Mouse (Mus musculus): Measurements from ENCODE around the gene Gm28043.

Gm28043 gene

DNA sequence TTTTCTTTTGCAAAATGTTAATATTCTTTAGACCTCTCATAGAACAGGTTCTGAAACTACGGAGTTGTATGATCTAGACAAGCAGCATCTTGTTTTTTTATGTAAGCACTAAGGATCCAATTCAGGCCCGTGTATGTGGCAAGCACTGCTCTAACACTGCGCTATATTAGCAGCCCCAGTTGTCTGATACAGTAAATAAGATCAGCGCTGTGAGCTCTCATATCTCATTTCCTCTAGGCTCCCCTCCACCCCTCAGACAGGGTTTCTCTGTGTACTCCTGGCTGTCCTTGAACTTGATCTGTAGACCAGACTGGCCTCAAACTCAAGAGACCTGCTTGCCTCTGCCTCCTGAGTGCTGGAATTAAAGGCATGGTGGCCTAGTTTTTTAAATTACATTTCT lies 54.4 kb downstream of the Gm28043 start:
- in situ Hi-C loops (cut with MboI; ENCODE audit: low pct_unique_long_range_greater_than_20kb in 1 of 2, low sequenced_read_pairs in 2 of 2, unreplicated experiment in 1 of 2): no loop called here

DNA sequence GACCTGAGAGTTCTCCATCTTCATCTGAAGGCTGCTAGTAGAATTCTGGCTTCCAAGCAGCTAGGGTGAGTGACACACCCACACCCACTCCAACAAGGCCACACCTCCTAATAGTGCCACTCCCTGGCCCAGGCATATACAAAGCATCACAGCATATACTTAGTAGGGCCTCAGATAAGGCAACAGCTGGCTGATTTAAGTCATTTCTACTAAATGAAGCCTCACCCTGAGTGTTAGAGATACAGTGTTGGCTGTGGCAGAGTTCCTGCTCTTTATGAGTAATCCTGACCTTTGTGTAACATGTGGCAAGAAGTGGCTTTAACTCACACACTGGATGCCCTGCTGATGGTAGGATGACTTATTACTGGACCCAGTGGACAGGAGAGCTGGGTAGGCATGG lies 55.3 kb downstream of the Gm28043 start:
- in situ Hi-C loops (cut with MboI; ENCODE audit: low pct_unique_long_range_greater_than_20kb in 1 of 2, low sequenced_read_pairs in 2 of 2, unreplicated experiment in 1 of 2): no loop called here

DNA sequence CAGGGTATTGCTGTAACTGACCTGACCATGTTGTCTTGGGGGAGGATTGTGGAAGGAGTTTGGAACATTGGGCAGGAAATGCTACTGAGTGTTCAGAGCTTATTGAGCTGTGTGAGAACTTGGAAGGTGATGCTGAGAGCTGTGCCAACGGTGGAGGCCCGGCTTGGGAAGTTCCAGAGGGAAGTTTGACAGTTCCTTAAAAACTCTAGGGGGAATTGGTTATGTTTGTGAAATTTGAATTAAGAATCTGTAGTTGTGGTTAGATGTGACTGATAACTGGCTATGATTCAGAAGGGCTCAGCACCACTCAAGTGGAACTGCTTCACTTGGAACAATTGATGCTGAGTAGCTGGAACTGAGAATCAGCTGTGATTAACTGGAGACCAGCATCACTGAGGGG lies 56.3 kb downstream of the Gm28043 start:
- in situ Hi-C loops (cut with MboI; ENCODE audit: low pct_unique_long_range_greater_than_20kb in 1 of 2, low sequenced_read_pairs in 2 of 2, unreplicated experiment in 1 of 2): no loop called here

GRCm38 (mm10) chr17:29673325-29673724 lies 58.6 kb downstream of the Gm28043 start:
- in situ Hi-C loops (cut with MboI; ENCODE audit: low pct_unique_long_range_greater_than_20kb in 1 of 2, low sequenced_read_pairs in 2 of 2, unreplicated experiment in 1 of 2): no loop called here

DNA sequence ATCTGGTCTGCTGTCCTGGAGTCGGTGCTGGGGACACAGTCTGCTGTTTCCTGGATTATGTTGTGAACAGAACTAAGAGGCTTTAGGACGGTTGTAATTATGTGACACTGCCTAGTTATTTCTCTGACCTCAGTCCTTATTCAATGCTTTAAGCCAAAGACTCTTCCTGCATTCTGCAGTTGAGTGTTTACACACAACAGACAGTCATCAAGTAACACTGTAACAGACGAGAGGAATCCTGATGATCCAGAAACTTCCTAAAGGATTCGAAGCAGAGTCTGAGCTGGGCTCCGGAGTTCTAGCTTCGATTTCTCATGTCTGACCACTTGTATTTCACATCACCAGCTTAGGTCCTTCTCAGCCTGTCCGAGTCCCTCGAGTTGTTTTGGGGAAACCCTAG lies 63.9 kb downstream of the Gm28043 start:
- in situ Hi-C loops (cut with MboI; ENCODE audit: low pct_unique_long_range_greater_than_20kb in 1 of 2, low sequenced_read_pairs in 2 of 2, unreplicated experiment in 1 of 2): no loop called here

DNA sequence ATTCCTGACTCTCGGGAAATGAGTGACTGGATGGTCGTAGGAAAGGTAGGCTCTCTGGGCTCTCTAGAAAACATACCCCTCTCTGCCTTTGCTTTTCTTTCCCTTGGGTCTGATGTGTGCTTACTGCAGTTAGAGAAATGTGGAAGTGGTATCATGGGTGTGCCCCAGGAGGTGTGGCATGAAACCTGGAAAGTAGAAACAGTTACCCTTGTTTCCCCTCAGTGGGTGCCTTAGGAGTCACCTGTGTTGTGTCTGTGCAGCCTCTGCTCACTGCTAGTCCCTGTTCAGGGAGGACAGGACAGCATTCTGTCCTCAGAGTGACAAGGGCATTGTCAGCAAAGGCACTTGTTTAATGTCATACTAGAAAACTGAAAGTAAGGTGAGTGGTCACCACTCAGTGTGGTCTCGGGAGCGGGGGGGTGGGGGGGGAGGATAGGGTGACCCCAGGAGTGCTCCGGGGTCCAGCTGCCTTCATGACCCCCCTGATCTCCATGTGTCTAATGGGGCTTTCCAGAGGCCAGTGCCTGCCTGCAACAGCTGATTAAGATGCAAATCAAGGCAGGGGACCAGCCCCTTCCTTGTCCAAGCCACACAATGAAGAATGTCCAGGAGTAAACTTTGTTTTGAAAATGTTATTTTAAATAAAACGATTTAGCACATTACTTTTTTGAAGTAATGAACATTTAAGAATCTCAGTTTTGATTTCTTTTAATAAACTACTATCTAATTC lies 64.5 kb downstream of the Gm28043 start:
- in situ Hi-C loops (cut with MboI; ENCODE audit: low pct_unique_long_range_greater_than_20kb in 1 of 2, low sequenced_read_pairs in 2 of 2, unreplicated experiment in 1 of 2): no loop called here

GRCm38 (mm10) chr17:29680174-29680573 lies 65.5 kb downstream of the Gm28043 start:
- in situ Hi-C loops (cut with MboI; ENCODE audit: low pct_unique_long_range_greater_than_20kb in 1 of 2, low sequenced_read_pairs in 2 of 2, unreplicated experiment in 1 of 2): no loop called here

- in situ Hi-C loops (cut with MboI; ENCODE audit: low pct_unique_long_range_greater_than_20kb in 1 of 2, low sequenced_read_pairs in 2 of 2, unreplicated experiment in 1 of 2): no loop called here
These were observed 66.2 kb downstream of the Gm28043 start for GRCm38 (mm10) chr17:29680921-29681320.

GRCm38 (mm10) chr17:29681669-29682068 lies 67.0 kb downstream of the Gm28043 start:
- in situ Hi-C loops (cut with MboI; ENCODE audit: low pct_unique_long_range_greater_than_20kb in 1 of 2, low sequenced_read_pairs in 2 of 2, unreplicated experiment in 1 of 2): no loop called here

DNA sequence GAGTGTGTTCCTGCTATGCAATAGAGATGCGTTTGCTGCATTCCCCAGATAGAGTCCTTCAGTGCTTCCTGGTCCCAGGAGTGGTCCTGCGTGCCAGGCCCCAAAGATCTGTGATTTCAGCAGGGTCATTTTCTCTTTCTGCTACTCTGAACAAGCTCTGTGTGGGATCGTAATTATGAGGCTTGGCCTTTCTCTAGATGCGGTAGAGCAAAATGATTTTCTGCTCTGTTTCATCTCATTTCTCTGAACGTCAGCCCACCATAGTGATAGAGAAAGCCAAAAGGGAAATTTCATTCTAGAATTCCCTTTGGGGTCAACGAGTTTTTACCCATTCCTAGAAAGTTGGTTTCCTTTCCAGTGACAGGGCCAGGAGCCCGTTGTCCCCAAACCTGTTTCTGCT lies 67.6 kb downstream of the Gm28043 start:
- in situ Hi-C loops (cut with MboI; ENCODE audit: low pct_unique_long_range_greater_than_20kb in 1 of 2, low sequenced_read_pairs in 2 of 2, unreplicated experiment in 1 of 2): no loop called here

- in situ Hi-C loops (cut with MboI; ENCODE audit: low pct_unique_long_range_greater_than_20kb in 1 of 2, low sequenced_read_pairs in 2 of 2, unreplicated experiment in 1 of 2): no loop called here
These were observed 68.5 kb downstream of the Gm28043 start for GRCm38 (mm10) chr17:29683127-29683526.

DNA sequence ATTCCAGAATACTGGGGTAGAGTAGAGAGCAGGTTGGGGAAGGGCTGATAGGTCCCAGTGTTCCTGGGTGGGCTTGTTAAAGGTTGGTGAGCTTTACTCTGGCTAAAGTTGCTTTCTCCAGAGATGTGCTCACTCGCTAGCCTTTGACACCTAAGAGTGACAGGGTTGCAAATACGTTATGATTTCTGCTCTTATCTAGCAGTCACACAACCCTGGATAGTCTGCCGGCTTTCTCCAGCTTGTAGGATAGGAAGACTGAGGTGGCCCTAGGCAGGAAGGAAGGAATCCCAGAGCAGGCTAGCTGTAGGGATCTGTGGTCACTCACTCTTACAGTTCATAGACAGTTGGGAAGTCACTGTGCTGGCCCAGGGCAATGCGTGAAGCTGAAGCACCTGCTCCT lies 69.6 kb downstream of the Gm28043 start:
- in situ Hi-C loops (cut with MboI; ENCODE audit: low pct_unique_long_range_greater_than_20kb in 1 of 2, low sequenced_read_pairs in 2 of 2, unreplicated experiment in 1 of 2): no loop called here

GRCm38 (mm10) chr17:29686771-29687170 lies 72.1 kb downstream of the Gm28043 start:
- in situ Hi-C loops (cut with MboI; ENCODE audit: low pct_unique_long_range_greater_than_20kb in 1 of 2, low sequenced_read_pairs in 2 of 2, unreplicated experiment in 1 of 2): no loop called here

- in situ Hi-C loops (cut with MboI; ENCODE audit: low pct_unique_long_range_greater_than_20kb in 1 of 2, low sequenced_read_pairs in 2 of 2, unreplicated experiment in 1 of 2): no loop called here
These were observed 72.7 kb downstream of the Gm28043 start for GRCm38 (mm10) chr17:29687373-29687772.

- in situ Hi-C loops (cut with MboI; ENCODE audit: low pct_unique_long_range_greater_than_20kb in 1 of 2, low sequenced_read_pairs in 2 of 2, unreplicated experiment in 1 of 2): no loop called here
These were observed 73.9 kb downstream of the Gm28043 start for GRCm38 (mm10) chr17:29688610-29689009.

GRCm38 (mm10) chr17:29690257-29690656 lies 75.6 kb downstream of the Gm28043 start:
- in situ Hi-C loops (cut with MboI; ENCODE audit: low pct_unique_long_range_greater_than_20kb in 1 of 2, low sequenced_read_pairs in 2 of 2, unreplicated experiment in 1 of 2): no loop called here

DNA sequence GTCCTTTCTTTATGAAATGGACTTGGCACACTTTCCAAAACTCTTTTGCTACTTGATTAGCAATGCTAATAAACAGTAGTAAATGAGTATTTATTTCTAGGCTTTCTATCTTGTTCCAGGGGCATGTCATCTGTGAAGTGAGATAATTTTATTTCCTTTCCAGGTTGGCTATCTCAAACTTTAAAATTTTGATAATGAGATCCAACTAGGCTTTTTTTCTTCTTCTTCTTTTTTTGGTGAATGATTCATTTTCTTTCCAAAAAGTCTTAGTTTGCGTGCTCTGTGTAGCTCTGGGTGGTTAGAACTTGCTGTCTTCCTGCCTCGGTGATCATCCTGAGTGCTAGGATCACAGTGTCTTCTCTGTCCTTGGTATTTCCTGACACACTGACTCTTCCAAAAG lies 78.2 kb downstream of the Gm28043 start:
- in situ Hi-C loops (cut with MboI; ENCODE audit: low pct_unique_long_range_greater_than_20kb in 1 of 2, low sequenced_read_pairs in 2 of 2, unreplicated experiment in 1 of 2): no loop called here

GRCm38 (mm10) chr17:29693571-29693970 lies 78.9 kb downstream of the Gm28043 start:
- in situ Hi-C loops (cut with MboI; ENCODE audit: low pct_unique_long_range_greater_than_20kb in 1 of 2, low sequenced_read_pairs in 2 of 2, unreplicated experiment in 1 of 2): no loop called here

DNA sequence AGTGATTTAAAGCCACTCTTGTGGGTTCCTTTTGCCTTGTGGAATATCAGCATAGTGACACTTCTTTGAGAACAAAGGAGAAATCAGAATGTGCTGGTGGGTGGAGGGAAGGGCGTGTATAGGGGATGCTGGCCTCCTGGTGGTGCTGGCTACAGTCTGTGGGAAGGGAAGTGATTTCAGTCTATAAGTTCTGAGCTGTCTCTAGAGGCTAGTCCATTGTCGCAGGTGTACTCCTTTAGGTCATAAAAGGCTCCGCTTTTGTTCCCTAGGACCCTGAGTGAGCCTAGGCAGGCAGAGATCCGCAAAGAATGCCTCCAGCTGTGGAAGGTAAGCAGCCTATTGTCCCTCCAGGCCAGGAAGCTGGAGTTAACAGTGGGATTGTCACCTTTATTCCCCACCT lies 79.8 kb downstream of the Gm28043 start:
- in situ Hi-C loops (cut with MboI; ENCODE audit: low pct_unique_long_range_greater_than_20kb in 1 of 2, low sequenced_read_pairs in 2 of 2, unreplicated experiment in 1 of 2): no loop called here

GRCm38 (mm10) chr17:29696940-29697339 lies 82.3 kb downstream of the Gm28043 start:
- in situ Hi-C loops (cut with MboI; ENCODE audit: low pct_unique_long_range_greater_than_20kb in 1 of 2, low sequenced_read_pairs in 2 of 2, unreplicated experiment in 1 of 2): no loop called here

- in situ Hi-C loops (cut with MboI; ENCODE audit: low pct_unique_long_range_greater_than_20kb in 1 of 2, low sequenced_read_pairs in 2 of 2, unreplicated experiment in 1 of 2): no loop called here
These were observed 83.7 kb downstream of the Gm28043 start for GRCm38 (mm10) chr17:29698421-29698820.
